Mouse (Mus musculus) cerebellum, adult 9-11 months (tissue): ENCODE data around the gene Ankrd39.

Experiments
- DNase-seq: peaks from one replicate; pipeline ENCODE4 v3.0.0; 2022

Ankrd39 gene

GRCm38 (mm10) chr1:36572140-36572700, 25.0 kb upstream of the Ankrd39 start:
- DNase-seq, result no peak

- DNase-seq, result no peak
Observed at GRCm38 (mm10) chr1:36571627-36572026, 24.4 kb upstream of the Ankrd39 start.

- no peak for DNase-seq
Observed at GRCm38 (mm10) chr1:36570320-36570719, 23.1 kb upstream of the Ankrd39 start.

GRCm38 (mm10) chr1:36569694-36570276, 22.5 kb upstream of the Ankrd39 start:
- no peak for DNase-seq

GRCm38 (mm10) chr1:36568776-36569175, 21.5 kb upstream of the Ankrd39 start:
- DNase-seq, result no peak

- DNase-seq, result no peak
Observed at GRCm38 (mm10) chr1:36567818-36568603, 20.8 kb upstream of the Ankrd39 start.

GRCm38 (mm10) chr1:36566425-36566824, 19.2 kb upstream of the Ankrd39 start:
- no peak for DNase-seq

- no peak for DNase-seq
Observed at GRCm38 (mm10) chr1:36564101-36564500, 16.9 kb upstream of the Ankrd39 start.

- DNase-seq, result no peak
Observed at GRCm38 (mm10) chr1:36563632-36564031, 16.4 kb upstream of the Ankrd39 start.

- no peak for DNase-seq
Observed at GRCm38 (mm10) chr1:36563197-36563596, 16.0 kb upstream of the Ankrd39 start.

- no peak for DNase-seq
Observed at GRCm38 (mm10) chr1:36562388-36562787, 15.1 kb upstream of the Ankrd39 start.

GRCm38 (mm10) chr1:36560903-36561302, 13.7 kb upstream of the Ankrd39 start:
- no peak for DNase-seq

GRCm38 (mm10) chr1:36559888-36560287, 12.6 kb upstream of the Ankrd39 start:
- DNase-seq, result no peak

- DNase-seq, result no peak
Observed at GRCm38 (mm10) chr1:36559256-36559655, 12.0 kb upstream of the Ankrd39 start.

GRCm38 (mm10) chr1:36558031-36558993, 11.1 kb upstream of the Ankrd39 start, which contains the start of gene Sema4c:
Sema4c (minus strand) TSS chr1:36558349.
- peak; percentile 77 for DNase-seq

GRCm38 (mm10) chr1:36557457-36558011, 10.3 kb upstream of the Ankrd39 start:
- no peak for DNase-seq

- DNase-seq, result peak; percentile 92
Observed at GRCm38 (mm10) chr1:36556553-36557456, 9.6 kb upstream of the Ankrd39 start.

- peak; percentile 74 for DNase-seq
Observed at GRCm38 (mm10) chr1:36555798-36556395, 8.7 kb upstream of the Ankrd39 start.

GRCm38 (mm10) chr1:36554633-36555399, 7.6 kb upstream of the Ankrd39 start:
- peak; percentile 57 for DNase-seq

GRCm38 (mm10) chr1:36552506-36552905, 5.3 kb upstream of the Ankrd39 start:
- peak; percentile 92 for DNase-seq
